Mouse (Mus musculus) megakaryocyte-erythroid progenitor cell, adult 5-6 weeks (primary cell): ENCODE data around the gene Pick1. TPM values are rescaled to one million over a fixed set of nuclear protein-coding genes. Genes with fewer than 3 reads are reported as not detected.

ENCODE experiments used
- total RNA-seq, 2 experiments: library from RNA; stranded (forward) in 1 of 2; stranded (reverse) in 1 of 2; fragments of 200-1000, 215-1000 nt in 1 of 2; fragments of >200 nt in 1 of 2; fragmentation: Nextera tagmentation in 1 of 2; gene quantifications; 2 replicates each; pipeline ENCODE4 v1.2.3; 2014 to 2017

Pick1 gene
- total RNA-seq, 2 experiments from 2014 or later, result 8.9 to 15.8 TPM

Other genes with a start within 250 kb of the Pick1 start
- 19.0 and 23.7 TPM in 2 replicates for gene H1f0, start 200.7 kb upstream of the Pick1 start, total RNA-seq (2014; fragmentation: Nextera tagmentation)
- gene H1f0, start 200.7 kb upstream of the Pick1 start, total RNA-seq (2017), result 27.0 and 47.0 TPM in 2 replicates
- 0.40 TPM in 1 of 2 replicates, not detected in the other for gene Galr3, start 187.3 kb upstream of the Pick1 start, total RNA-seq (2014; fragmentation: Nextera tagmentation)
- 0.56 TPM in 1 of 2 replicates, not detected in the other for gene Galr3, start 187.3 kb upstream of the Pick1 start, total RNA-seq (2017)
- 24.4 and 44.2 TPM in 2 replicates for gene Ankrd54, start 166.3 kb upstream of the Pick1 start, total RNA-seq (2014; fragmentation: Nextera tagmentation)
- 15.0 and 15.2 TPM in 2 replicates for gene Ankrd54, start 166.3 kb upstream of the Pick1 start, total RNA-seq (2017)
- 218 and 242 TPM in 2 replicates for gene Eif3l, start 154.0 kb upstream of the Pick1 start, total RNA-seq (2014; fragmentation: Nextera tagmentation)
- 216 and 264 TPM in 2 replicates for gene Eif3l, start 154.0 kb upstream of the Pick1 start, total RNA-seq (2017)
- 1.5 and 6.4 TPM in 2 replicates for gene Micall1, start 120.3 kb upstream of the Pick1 start, total RNA-seq (2014; fragmentation: Nextera tagmentation)
- gene Micall1, start 120.3 kb upstream of the Pick1 start, total RNA-seq (2017), result 0.57 and 2.5 TPM in 2 replicates
- 177 and 201 TPM in 2 replicates for gene Polr2f, start 88.2 kb upstream of the Pick1 start, total RNA-seq (2014; fragmentation: Nextera tagmentation)
- gene Polr2f, start 88.2 kb upstream of the Pick1 start, total RNA-seq (2017), result 96.2 and 109 TPM in 2 replicates
- not detected in 2 replicates for gene 1700088E04Rik, start 87.9 kb upstream of the Pick1 start, total RNA-seq (2014; fragmentation: Nextera tagmentation)
- gene 1700088E04Rik, start 87.9 kb upstream of the Pick1 start, total RNA-seq (2017), result not detected in 2 replicates
- gene Sox10, start 63.9 kb upstream of the Pick1 start, total RNA-seq (2014; fragmentation: Nextera tagmentation), result not detected in 2 replicates
- not detected in 2 replicates for gene Sox10, start 63.9 kb upstream of the Pick1 start, total RNA-seq (2017)
- gene Gm49486, start 218 bp downstream of the Pick1 start, total RNA-seq (2014; fragmentation: Nextera tagmentation), result not detected in 2 replicates
- 0.08 TPM in 1 of 2 replicates, not detected in the other for gene Gm49486, start 218 bp downstream of the Pick1 start, total RNA-seq (2017)
- gene Slc16a8, start 25.6 kb downstream of the Pick1 start, total RNA-seq (2014; fragmentation: Nextera tagmentation), result not detected in 2 replicates
- not detected in 2 replicates for gene Slc16a8, start 25.6 kb downstream of the Pick1 start, total RNA-seq (2017)
- gene Baiap2l2, start 56.4 kb downstream of the Pick1 start, total RNA-seq (2014; fragmentation: Nextera tagmentation), result not detected in 2 replicates
- not detected in 2 replicates for gene Baiap2l2, start 56.4 kb downstream of the Pick1 start, total RNA-seq (2017)
- gene Pla2g6, start 99.2 kb downstream of the Pick1 start, total RNA-seq (2014; fragmentation: Nextera tagmentation), result 26.7 and 34.4 TPM in 2 replicates
- 8.0 and 12.4 TPM in 2 replicates for gene Pla2g6, start 99.2 kb downstream of the Pick1 start, total RNA-seq (2017)
- 2.7 TPM in 1 of 2 replicates, not detected in the other for gene Maff, start 117.4 kb downstream of the Pick1 start, total RNA-seq (2014; fragmentation: Nextera tagmentation)
- gene Maff, start 117.4 kb downstream of the Pick1 start, total RNA-seq (2017), result 6.7 and 8.8 TPM in 2 replicates
- gene Tmem184b, start 174.4 kb downstream of the Pick1 start, total RNA-seq (2014; fragmentation: Nextera tagmentation), result 8.3 and 9.2 TPM in 2 replicates
- 1.8 and 5.0 TPM in 2 replicates for gene Tmem184b, start 174.4 kb downstream of the Pick1 start, total RNA-seq (2017)
- gene Csnk1e, start 226.4 kb downstream of the Pick1 start, total RNA-seq (2014; fragmentation: Nextera tagmentation), result 48.5 and 52.0 TPM in 2 replicates
- gene Csnk1e, start 226.4 kb downstream of the Pick1 start, total RNA-seq (2017), result 30.5 and 40.8 TPM in 2 replicates